Mouse (Mus musculus) granulocyte monocyte progenitor cell, adult 5-6 weeks (primary cell): ENCODE data around the gene Hist1h3b. TPM values are rescaled to one million over a fixed set of nuclear protein-coding genes. Genes with fewer than 3 reads are reported as not detected.

Source experiments
- ATAC-seq: replicated peaks from 2 replicates; pipeline ENCODE4 v1.8.0; 2016; ENCODE audit warnings: mild to moderate bottlenecking, moderate TSS enrichment, inconsistent platforms; ENCODE audit not compliant: poor library complexity, severe bottlenecking
- total RNA-seq, 2 experiments: library from RNA; stranded (forward) in 1 of 2; stranded (reverse) in 1 of 2; fragments of 200-712, 200-1000 nt in 1 of 2; fragments of >200 nt in 1 of 2; fragmentation: Nextera tagmentation in 1 of 2; gene quantifications; 2 replicates each; pipeline ENCODE4 v1.2.3; 2014 to 2017

Gene Hist1h3b
- total RNA-seq, 2 experiments from 2014 or later: 92.5 to 657 TPM

GRCm38 (mm10) chr13:23738041-23738440 lies 14.0 kb upstream of the Hist1h3b start:
- ATAC-seq: no peak

DNA sequence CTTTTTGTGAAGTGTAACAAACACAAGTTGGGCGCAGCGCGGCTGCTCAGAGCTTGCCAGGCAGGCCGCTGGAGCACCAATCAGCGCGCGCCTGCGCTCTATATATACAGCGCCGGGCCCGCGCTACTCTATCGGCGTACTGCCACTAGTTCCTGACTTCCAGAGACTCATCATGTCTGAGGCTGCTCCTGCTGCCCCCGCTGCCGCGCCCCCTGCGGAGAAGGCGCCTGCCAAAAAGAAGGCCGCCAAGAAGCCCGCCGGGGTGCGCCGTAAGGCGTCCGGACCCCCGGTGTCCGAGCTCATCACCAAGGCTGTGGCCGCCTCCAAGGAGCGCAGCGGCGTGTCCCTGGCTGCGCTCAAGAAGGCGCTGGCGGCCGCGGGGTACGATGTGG lies 13.4 kb upstream of the Hist1h3b start, which contains the start of gene Hist1h1c:
TSS of gene Hist1h1c (plus strand) at position 132 of the 392 bp plus-strand sequence.
- peak; percentile 68 for ATAC-seq

GRCm38 (mm10) chr13:23739069-23739921 lies 12.8 kb upstream of the Hist1h3b start:
- peak; percentile 72 for ATAC-seq

- no peak for ATAC-seq
Measured at GRCm38 (mm10) chr13:23739922-23740252, 12.2 kb upstream of the Hist1h3b start.

DNA sequence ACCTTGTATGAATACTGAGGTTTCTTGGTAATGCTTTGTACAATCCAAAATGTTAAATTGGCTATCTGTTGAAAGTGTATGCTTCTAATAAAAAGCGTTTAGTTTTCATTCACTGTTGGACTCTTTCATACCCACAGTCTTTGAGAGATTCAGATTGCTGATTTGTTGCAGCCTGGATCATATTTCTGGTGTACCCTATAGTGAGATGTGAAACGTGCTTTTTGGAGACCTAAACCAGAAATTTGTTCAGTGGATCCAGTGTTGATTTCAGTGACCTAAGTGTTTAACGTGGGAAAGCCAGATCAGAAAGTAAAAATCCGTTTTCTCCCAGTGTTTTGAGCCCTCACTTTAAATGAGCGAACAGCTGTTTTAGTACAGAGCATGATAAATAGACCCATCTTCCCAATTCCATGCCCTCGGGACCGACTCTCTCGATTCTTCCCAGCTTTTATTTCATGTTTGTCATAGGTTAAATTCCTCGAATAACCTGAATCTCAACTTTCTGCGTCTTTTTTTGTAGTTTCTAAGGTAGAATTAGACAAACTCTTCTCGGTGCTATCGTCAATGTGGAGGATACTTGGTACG lies 11.7 kb upstream of the Hist1h3b start:
- ATAC-seq: no peak

- no peak for ATAC-seq
Measured at GRCm38 (mm10) chr13:23740910-23741309, 11.2 kb upstream of the Hist1h3b start.

- ATAC-seq: no peak
Measured at GRCm38 (mm10) chr13:23742007-23742406, 10.1 kb upstream of the Hist1h3b start.

DNA sequence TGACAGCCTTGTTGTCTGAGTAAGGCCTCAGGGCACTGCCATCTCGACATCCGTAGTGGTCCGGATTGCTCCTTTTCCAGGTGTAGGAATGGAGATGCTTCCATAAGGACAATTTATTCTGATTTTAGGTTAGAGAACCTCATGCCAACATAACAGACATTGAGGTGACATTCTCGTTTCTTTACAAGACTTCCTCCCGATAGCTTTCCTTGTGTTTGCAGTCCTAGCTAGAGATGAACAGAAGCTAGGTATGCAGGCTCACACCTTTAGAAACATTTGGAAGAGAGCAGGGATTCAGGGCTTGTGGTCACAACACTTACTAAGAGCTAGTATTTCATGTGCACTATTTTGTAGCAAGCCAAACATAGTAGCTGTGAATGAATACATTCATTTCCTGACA lies 8.9 kb upstream of the Hist1h3b start:
- ATAC-seq: no peak

GRCm38 (mm10) chr13:23743963-23744362 lies 8.1 kb upstream of the Hist1h3b start:
- no peak for ATAC-seq

DNA sequence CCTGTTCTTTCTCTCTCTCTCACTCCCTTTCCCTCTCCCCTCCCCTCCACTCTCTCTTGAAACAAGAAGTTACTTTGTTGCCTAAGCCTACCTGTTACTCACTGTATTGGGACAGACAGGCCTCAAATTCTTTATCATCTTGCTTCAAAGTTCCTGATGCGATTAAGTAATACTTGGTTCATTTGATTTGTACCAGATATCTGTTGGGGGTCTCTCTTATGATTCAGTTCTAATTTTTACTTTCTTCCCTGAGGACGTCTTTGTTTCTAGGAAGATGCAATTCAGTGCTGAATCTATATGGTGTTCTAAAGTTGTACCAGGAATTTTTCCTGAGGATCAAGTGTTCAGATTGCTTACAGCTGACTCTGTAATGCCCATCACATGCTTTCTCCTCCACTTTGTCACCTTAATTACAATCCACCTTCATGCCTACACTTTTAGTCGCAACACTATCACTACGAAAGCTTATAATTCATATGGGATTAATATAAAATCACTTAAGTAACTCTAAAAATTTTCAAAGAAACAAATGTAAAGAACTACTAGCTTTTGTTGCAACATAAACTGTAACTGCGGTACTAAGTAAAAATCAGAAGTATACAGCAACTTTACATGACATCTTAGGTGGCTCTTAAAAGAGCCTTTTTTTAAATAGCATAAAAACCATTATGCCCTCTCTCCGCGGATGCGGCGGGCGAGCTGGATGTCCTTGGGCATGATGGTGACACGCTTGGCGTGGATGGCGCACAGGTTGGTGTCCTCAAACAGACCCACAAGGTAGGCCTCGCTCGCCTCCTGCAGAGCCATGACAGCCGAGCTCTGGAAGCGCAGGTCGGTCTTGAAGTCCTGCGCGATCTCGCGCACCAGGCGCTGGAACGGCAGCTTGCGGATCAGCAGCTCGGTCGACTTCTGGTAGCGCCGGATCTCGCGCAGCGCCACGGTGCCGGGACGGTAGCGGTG lies 7.4 kb upstream of the Hist1h3b start:
- ATAC-seq: 0 out of 2 replicates have a peak, but pooled peaks have one; percentile 8

DNA sequence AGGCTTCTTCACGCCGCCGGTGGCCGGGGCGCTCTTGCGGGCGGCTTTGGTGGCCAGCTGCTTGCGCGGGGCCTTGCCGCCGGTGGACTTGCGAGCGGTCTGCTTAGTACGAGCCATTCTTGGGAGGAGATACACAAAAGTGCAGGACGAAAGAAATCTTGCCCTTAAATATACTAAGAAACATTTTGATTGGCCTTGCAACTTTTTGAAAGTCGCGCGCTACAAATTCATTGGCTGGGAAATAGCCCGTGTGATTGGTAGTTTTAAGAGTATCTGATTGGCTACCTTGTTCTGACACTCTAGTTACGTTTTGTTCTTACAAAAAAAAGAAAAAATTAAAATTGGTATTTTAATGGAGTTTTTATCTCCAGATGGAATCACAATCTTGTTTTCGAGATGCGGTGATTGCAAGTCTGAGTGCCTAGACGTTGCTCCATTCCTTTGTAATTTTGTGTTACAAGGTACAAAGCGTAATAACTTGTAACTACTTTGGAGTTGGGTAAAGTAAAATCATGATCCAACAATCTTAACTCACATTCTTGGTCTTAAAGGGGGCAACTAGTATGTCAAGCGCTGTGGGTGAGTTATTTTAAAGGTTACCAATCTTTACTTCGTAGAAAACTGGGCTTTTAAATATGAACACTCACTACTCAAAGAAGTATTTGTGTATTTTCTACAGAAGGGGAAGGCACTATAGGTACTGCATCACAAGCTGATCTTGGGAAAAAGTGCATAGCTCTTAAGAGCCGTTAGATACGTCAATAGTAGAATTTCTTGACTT lies 6.5 kb upstream of the Hist1h3b start, which contains the start of gene Hist1h3c:
TSS of gene Hist1h3c (minus strand) at position 222 of the 781 bp plus-strand sequence.
- peak; percentile 50 for ATAC-seq

DNA sequence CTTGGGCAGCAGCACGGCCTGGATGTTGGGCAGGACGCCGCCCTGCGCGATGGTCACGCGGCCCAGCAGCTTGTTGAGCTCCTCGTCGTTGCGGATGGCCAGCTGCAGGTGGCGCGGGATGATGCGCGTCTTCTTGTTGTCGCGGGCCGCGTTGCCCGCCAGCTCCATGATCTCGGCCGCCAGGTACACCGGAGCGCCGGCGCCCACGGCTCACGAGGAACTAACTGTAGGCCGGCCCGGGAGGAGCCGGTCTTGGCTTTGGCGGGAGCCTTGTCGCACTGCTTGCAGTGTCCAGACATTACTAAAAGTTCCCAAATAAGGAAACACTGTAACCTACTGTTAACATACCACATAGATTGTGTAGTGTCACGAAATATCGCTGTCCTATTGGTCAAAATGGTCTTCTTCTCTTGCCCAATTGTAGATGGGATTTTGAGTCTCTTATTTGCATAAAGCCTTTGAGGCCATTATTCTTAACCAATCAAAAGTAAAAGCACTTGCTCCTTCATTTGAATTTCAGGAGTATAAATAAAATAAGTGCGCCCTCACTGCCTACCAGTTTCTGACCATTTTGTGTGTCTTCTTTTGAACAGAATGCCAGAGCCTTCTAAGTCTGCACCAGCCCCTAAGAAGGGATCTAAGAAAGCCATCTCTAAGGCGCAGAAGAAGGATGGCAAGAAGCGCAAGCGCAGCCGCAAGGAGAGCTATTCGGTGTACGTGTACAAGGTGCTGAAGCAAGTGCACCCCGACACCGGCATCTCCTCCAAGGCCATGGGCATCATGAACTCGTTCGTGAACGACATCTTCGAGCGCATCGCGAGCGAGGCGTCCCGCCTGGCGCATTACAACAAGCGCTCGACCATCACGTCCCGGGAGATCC lies 5.6 kb upstream of the Hist1h3b start, which contains the start of gene Hist1h2bb:
TSS of gene Hist1h2bb (plus strand) at position 534 of the 880 bp plus-strand sequence.
- peak; percentile 71 for ATAC-seq

DNA sequence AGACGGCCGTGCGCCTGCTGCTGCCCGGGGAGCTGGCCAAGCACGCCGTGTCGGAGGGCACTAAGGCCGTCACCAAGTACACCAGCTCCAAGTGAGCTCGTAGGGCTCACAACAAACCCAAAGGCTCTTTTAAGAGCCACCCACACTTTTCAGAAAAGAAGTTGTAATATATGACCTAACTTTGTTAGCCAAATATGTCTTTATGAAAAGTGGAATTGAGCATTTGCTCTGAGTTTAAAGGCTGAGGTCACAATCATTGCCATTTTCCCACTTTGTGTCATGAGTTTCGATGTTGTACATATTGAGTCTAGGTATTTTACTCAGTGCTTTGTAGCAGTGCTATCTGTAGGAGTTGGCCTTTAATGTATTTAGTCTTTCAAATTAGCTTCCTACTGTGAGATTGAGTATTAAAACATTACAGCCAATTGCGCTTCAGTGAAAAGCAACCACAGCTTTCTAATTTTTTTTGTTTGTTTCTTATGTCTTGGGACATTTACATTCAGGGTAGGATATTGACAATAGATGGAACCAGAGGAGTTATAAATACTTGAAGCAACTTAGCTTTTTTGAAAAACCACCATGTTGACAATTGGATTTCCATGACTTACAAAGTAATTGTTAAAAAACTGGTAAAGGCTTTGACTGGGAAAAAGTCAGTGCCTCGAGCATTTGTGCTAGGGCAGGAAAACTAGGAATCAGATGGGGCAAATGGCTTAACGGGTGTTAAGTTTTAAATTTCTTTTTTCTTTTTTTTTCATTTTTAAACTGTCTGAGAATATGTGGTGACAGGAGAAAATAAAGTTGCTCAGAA lies 4.8 kb upstream of the Hist1h3b start:
- ATAC-seq: peak; percentile 3; the same call in 1 of the 2 replicates

DNA sequence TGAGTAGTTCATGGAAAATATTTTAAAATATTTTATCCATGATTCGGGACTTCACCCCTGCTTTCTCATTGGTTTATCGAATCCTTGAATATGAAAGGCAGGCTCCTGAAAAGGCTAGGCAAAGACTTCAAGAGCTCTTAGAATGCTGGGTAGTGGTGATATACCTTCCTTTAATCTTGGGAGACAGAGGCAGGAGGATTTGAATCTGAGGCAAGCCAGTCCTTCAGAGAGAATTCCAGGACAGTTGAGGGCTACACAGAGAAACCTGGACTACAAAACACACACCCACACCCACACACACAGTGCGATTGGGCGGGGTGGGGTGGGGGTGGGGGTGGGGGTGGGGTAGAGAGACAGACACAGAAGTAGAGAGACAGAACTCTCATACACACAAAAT lies 4.2 kb upstream of the Hist1h3b start:
- ATAC-seq: no peak

DNA sequence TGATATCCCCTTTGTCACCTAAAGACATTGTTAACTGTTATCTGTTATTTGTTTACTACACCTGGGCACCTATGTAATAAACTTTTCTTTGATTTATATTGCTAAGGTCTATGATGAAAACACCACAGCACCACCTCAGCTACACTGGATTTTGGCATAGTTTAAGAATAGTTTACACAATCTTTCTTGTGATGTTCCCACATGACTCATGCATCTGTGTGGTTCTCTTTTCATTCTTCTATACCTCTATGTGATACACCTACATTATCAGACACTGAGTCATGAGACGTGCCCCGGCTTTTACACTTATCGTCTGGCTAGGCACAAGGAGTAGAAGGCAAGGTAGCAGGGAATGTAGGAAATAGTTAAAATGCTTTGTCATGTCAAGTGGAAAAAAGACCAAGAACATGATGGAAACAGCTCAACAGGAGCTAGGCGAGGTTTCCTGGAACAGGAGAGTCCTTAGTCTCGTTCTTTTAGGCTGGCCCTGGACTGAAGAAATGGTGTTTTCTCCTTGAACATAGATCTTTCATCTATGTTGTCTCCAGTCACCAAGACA lies 2.4 kb upstream of the Hist1h3b start:
- no peak for ATAC-seq

DNA sequence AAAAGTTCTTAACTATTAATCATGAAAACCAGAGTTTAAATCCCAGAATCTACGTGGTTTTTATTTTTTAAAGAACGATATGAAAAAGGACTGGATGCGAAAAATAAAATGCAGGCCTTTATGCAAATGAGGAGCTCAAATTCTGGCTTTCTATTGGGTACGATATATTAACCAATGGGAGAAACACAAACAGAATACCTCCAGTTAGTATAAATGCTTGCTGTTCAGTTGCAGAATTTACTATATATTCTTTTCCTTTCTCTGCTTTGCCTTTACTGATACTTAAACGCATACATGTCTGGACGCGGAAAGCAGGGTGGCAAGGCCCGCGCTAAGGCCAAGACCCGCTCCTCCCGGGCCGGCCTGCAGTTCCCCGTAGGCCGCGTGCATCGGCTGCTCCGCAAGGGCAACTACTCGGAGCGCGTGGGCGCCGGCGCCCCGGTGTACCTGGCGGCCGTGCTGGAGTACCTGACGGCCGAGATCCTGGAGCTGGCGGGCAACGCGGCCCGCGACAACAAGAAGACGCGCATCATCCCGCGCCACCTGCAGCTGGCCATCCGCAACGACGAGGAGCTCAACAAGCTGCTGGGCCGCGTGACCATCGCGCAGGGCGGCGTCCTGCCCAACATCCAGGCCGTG lies 1.1 kb upstream of the Hist1h3b start, which contains the start of gene Hist1h2ab:
TSS of gene Hist1h2ab (plus strand) at position 288 of the 639 bp plus-strand sequence.
- peak; percentile 45 for ATAC-seq

- no peak for ATAC-seq
Measured at GRCm38 (mm10) chr13:23751478-23751956, 550 bp upstream of the Hist1h3b start.
